Mouse (Mus musculus) E14TG2a.4 (cell line): ENCODE measurements around the gene Dapk2.

Source experiments
- CTCF ChIP-seq: conservative IDR thresholded peaks from 2 replicates; pipeline ENCODE4 v1.5.1; 2014; ENCODE audit warnings: low read length
- NANOG ChIP-seq: IDR thresholded peaks from 2 replicates; pipeline ENCODE4 v1.6.1; 2014; ENCODE audit warnings: borderline replicate concordance, low read length, mixed read lengths
- POU5F1 ChIP-seq: IDR thresholded peaks from 2 replicates; pipeline ENCODE4 v1.6.1; 2014; ENCODE audit warnings: low read length, borderline replicate concordance

- TF ChIP-seq CTCF (no peak), NANOG (no peak), POU5F1 (no peak)
Observed at GRCm38 (mm10) chr9:66200411-66200789, 42.4 kb downstream of the Dapk2 start.
